Mouse (Mus musculus) forebrain, embryonic 11.5 days (tissue): ENCODE results near the gene Nsun4. TPM values are rescaled to one million over a fixed set of nuclear protein-coding genes. Genes with fewer than 3 reads are reported as not detected.
A peak's percentile ranks its signal among the peaks of the same experiment; 100 is the strongest.

Experiments
- ATAC-seq: fragments of 200-750 bp; cut with Nextera tagmentation; replicated peaks from 2 replicates; pipeline ENCODE4 v1.8.0; 2017; ENCODE audit warnings: moderate TSS enrichment; ENCODE audit not compliant: low FRiP score
- DNase-seq: peaks from one replicate; pipeline ENCODE4 v3.0.0-alpha.2; 2017; ENCODE audit warnings: low spot score
- H3K27ac ChIP-seq: fragments of 300-500 bp; sonication (generic); 2 replicates; pipeline ENCODE4 v1.5.1; 2014; ENCODE audit warnings: low read depth, low read length
- H3K27me3 ChIP-seq: fragments of 300-500 bp; sonication (generic); 2 replicates; pipeline ENCODE4 v1.6.1; 2014; ENCODE audit warnings: mild to moderate bottlenecking, low read length, mixed read lengths; ENCODE audit not compliant: control insufficient read depth, insufficient read depth
- H3K36me3 ChIP-seq: fragments of 300-500 bp; sonication (generic); 2 replicates; pipeline ENCODE4 v1.6.1; 2014; ENCODE audit warnings: mild to moderate bottlenecking, low read length, moderate library complexity, mixed read lengths; ENCODE audit not compliant: control insufficient read depth, insufficient read depth
- H3K4me1 ChIP-seq: fragments of 300-500 bp; sonication (generic); replicated peaks from 2 replicates; pipeline ENCODE4 v1.6.1; 2014; ENCODE audit warnings: low read length, mixed read lengths; ENCODE audit not compliant: control insufficient read depth, insufficient read depth
- H3K4me2 ChIP-seq: fragments of 300-500 bp; sonication (generic); 2 replicates; pipeline ENCODE4 v1.6.1; 2014; ENCODE audit warnings: low read depth, mild to moderate bottlenecking, low read length, moderate library complexity, mixed read lengths; ENCODE audit not compliant: severe bottlenecking
- H3K4me3 ChIP-seq: fragments of 300-500 bp; sonication (generic); 2 replicates; pipeline ENCODE4 v1.5.1; 2014; ENCODE audit warnings: low read depth, low read length
- H3K9ac ChIP-seq: fragments of 300-500 bp; sonication (generic); 2 replicates; pipeline ENCODE4 v1.6.1; 2014; ENCODE audit warnings: low read length
- H3K9me3 ChIP-seq: fragments of 300-500 bp; sonication (generic); 2 replicates; pipeline ENCODE4 v1.6.1; 2016; ENCODE audit warnings: low read length, mixed read lengths; ENCODE audit not compliant: control insufficient read depth
- WGBS: fragments of 180-500 bp; shearing (Covaris S2); extraction: QIAGEN DNeasy Blood & Tissue Kit; methylation state at CpG from one replicate; pipeline ENCODE4 v1.1.7; 2014; 5-methylcytosine and 5-hydroxymethylcytosine counted together
- polyA plus RNA-seq: library from polyadenylated mRNA; unstranded; fragments of >200 nt; fragmentation: Nextera tagmentation; extraction: Ambion mirVana; gene quantifications from 2 replicates; pipeline ENCODE4 v1.2.1, GENCODE M21; 2014

Nsun4 gene
- polyA plus RNA-seq, 1 experiment from 2014 or later: 17.4 TPM

- Histone ChIP-seq H3K36me3 (no peaks in the 10 kb centered on the region), H3K9me3 (no peaks in the 10 kb centered on the region), H3K4me1 (no peaks in the 10 kb centered on the region), H3K9ac (no peak overlapping the region), H3K27ac (no peak overlapping the region), H3K4me3 (no peak overlapping the region), H3K4me2 (no peak overlapping the region), H3K27me3 (no peaks in the 10 kb centered on the region)
- WGBS: 68% methylated on average over 4 of the region's 4 CpGs
- ATAC-seq: no peak
- no peak for DNase-seq
These were observed 52.5 kb downstream of the Nsun4 start for GRCm38 (mm10) chr4:116001206-116001605.

GRCm38 (mm10) chr4:116000671-116001070 lies 53.0 kb downstream of the Nsun4 start:
- H3K4me2 ChIP-seq: no peak overlapping the region
- no peaks in the 10 kb centered on the region for H3K4me1 ChIP-seq
- 59% methylated on average over 6 of the region's 6 CpGs for WGBS
- H3K9ac ChIP-seq: no peak overlapping the region
- no peaks in the 10 kb centered on the region for H3K27me3 ChIP-seq
- H3K36me3 ChIP-seq: no peaks in the 10 kb centered on the region
- H3K27ac ChIP-seq: no peak overlapping the region
- ATAC-seq: no peak
- no peak for DNase-seq
- H3K4me3 ChIP-seq: no peak overlapping the region
- H3K9me3 ChIP-seq: no peaks in the 10 kb centered on the region

- ATAC-seq (no peak), DNase-seq (no peak)
- Histone ChIP-seq H3K4me3 (no peak overlapping the region), H3K27ac (no peak overlapping the region), H3K27me3 (no peaks in the 10 kb centered on the region), H3K4me1 (no peaks in the 10 kb centered on the region), H3K9me3 (no peaks in the 10 kb centered on the region), H3K9ac (no peak overlapping the region), H3K36me3 (no peaks in the 10 kb centered on the region), H3K4me2 (no peak overlapping the region)
- 77% methylated on average over 4 of the region's 4 CpGs for whole genome bisulfite sequencing
These were observed 56.9 kb downstream of the Nsun4 start for GRCm38 (mm10) chr4:115996729-115997128.

GRCm38 (mm10) chr4:115995376-115995730 lies 58.3 kb downstream of the Nsun4 start:
- H3K36me3 ChIP-seq: no peaks in the 10 kb centered on the region
- DNase-seq: no peak
- no peak overlapping the region for H3K4me3 ChIP-seq
- no peak overlapping the region for H3K9ac ChIP-seq
- H3K27me3 ChIP-seq: no peaks in the 10 kb centered on the region
- ATAC-seq: no peak
- H3K4me2 ChIP-seq: no peak overlapping the region
- H3K9me3 ChIP-seq: no peaks in the 10 kb centered on the region
- WGBS: 80% methylated on average over 2 of the region's 2 CpGs
- H3K27ac ChIP-seq: no peak overlapping the region
- no peaks in the 10 kb centered on the region for H3K4me1 ChIP-seq

- DNase-seq: no peak
- H3K4me2 ChIP-seq: no peak overlapping the region
- H3K27ac ChIP-seq: no peak overlapping the region
- H3K4me3 ChIP-seq: no peak overlapping the region
- H3K36me3 ChIP-seq: no peaks in the 10 kb centered on the region
- no peak for ATAC-seq
- H3K4me1 ChIP-seq: no peaks in the 10 kb centered on the region
- no peak overlapping the region for H3K9ac ChIP-seq
- no peaks in the 10 kb centered on the region for H3K9me3 ChIP-seq
- H3K27me3 ChIP-seq: no peaks in the 10 kb centered on the region
- 91% methylated on average over 16 of the region's 16 CpGs for WGBS
These were observed 58.9 kb downstream of the Nsun4 start for GRCm38 (mm10) chr4:115994662-115995375.

GRCm38 (mm10) chr4:115989382-115989781 lies 64.3 kb downstream of the Nsun4 start:
- Histone ChIP-seq H3K9me3 (no peaks in the 10 kb centered on the region), H3K4me3 (no peak overlapping the region), H3K4me1 (no peaks in the 10 kb centered on the region), H3K27me3 (peaks cover 2% of the 10 kb centered on the region; the same call in 1 of the 2 replicates), H3K27ac (no peak overlapping the region), H3K36me3 (no peaks in the 10 kb centered on the region), H3K9ac (no peak overlapping the region), H3K4me2 (no peak overlapping the region)
- WGBS: 86% methylated on average over 7 of the region's 7 CpGs
- ATAC-seq (no peak), DNase-seq (no peak)

- no peaks in the 10 kb centered on the region for H3K9me3 ChIP-seq
- no peak overlapping the region for H3K4me2 ChIP-seq
- H3K36me3 ChIP-seq: no peaks in the 10 kb centered on the region
- H3K4me3 ChIP-seq: no peak overlapping the region
- H3K27me3 ChIP-seq: peaks cover 6% of the 10 kb centered on the region; the same call in 1 of the 2 replicates
- ATAC-seq (no peak), DNase-seq (no peak)
- 81% methylated on average over 5 of the region's 5 CpGs for WGBS
- no peaks in the 10 kb centered on the region for H3K4me1 ChIP-seq
- no peak overlapping the region for H3K9ac ChIP-seq
- H3K27ac ChIP-seq: no peak overlapping the region
These were observed 65.7 kb downstream of the Nsun4 start for GRCm38 (mm10) chr4:115987858-115988530.

GRCm38 (mm10) chr4:115987436-115987835 lies 66.2 kb downstream of the Nsun4 start:
- Histone ChIP-seq H3K4me3 (no peak overlapping the region), H3K9ac (no peak overlapping the region), H3K4me2 (no peak overlapping the region), H3K9me3 (no peaks in the 10 kb centered on the region), H3K36me3 (no peaks in the 10 kb centered on the region), H3K4me1 (no peaks in the 10 kb centered on the region), H3K27me3 (peaks cover 6% of the 10 kb centered on the region; the same call in 1 of the 2 replicates), H3K27ac (no peak overlapping the region)
- 82% methylated on average over 1 of the region's 1 CpGs for WGBS
- no peak for ATAC-seq
- DNase-seq: no peak

- H3K36me3 ChIP-seq: no peaks in the 10 kb centered on the region
- H3K9me3 ChIP-seq: no peaks in the 10 kb centered on the region
- no peak overlapping the region for H3K4me2 ChIP-seq
- H3K27me3 ChIP-seq: peaks cover 24% of the 10 kb centered on the region
- 32% methylated on average over 8 of the region's 8 CpGs for WGBS
- H3K4me1 ChIP-seq: peaks cover under 1% of the 10 kb centered on the region; the same call in 1 of the 2 replicates
- DNase-seq (peak; percentile 48), ATAC-seq (no peak)
- H3K27ac ChIP-seq: no peak overlapping the region
- no peak overlapping the region for H3K9ac ChIP-seq
- no peak overlapping the region for H3K4me3 ChIP-seq
These were observed 68.7 kb downstream of the Nsun4 start for GRCm38 (mm10) chr4:115984967-115985366.
